Mouse (Mus musculus) embryonic fibroblast, embryonic 13.5 days (primary cell): Measurements from ENCODE around the gene Cox8a.

Experiments used
- CTCF ChIP-seq: IDR thresholded peaks from 2 replicates; pipeline ENCODE4 v1.5.1; 2011; ENCODE audit warnings: mild to moderate bottlenecking, control low read depth, low read length, moderate library complexity, borderline replicate concordance; ENCODE audit not compliant: insufficient read depth
- POLR2A ChIP-seq: IDR thresholded peaks from 2 replicates; pipeline ENCODE4 v1.6.1; 2011; ENCODE audit warnings: low read depth, mild to moderate bottlenecking, control low read depth, low read length, moderate library complexity

GRCm38 (mm10) chr19:7177804-7178511 is 39.5 kb downstream of the Cox8a start:
- TF ChIP-seq POLR2A (no peak), CTCF (no peak)
